17 mouse cellular contexts compared by ENCODE assay signal in the genomic region with DNA sequence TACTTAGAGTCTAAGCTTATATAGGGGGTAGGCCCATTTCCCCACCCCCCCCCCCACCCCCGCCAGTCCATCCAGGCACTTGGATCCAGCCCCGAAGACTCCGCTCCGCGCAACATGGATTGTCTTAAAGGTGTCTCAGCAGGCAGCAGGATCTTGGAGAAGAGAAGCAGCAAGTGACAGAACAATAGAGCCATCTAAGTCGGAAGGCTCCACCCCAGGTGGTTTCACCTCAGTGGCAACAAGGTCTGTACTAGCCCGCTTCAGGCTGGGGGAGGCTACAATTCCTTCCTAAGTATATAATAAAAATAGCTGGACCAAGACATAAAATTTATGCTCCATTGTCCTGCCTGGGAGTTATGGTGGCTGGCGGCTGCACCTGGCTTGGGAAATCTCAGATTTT. TPM values are rescaled to one million over a fixed set of nuclear protein-coding genes. Genes with fewer than 3 reads are reported as not detected.
"Had no signal": no experiment of that assay in that cellular context is flagged by ENCODE, and none has a peak within 500 bp of the region (broad histone marks: within the 10 kb centered on the region; RNA-seq: fewer than 3 reads in every experiment).

No protein-coding gene starts in this region.

- DNase-seq: lung, adult 18-20 months; lung, embryonic 14.5 days; lung, postnatal 14 days; lung, postnatal 36 days; right cerebral cortex, postnatal 14 days; thymus, adult 2 months; thymus, postnatal 25 days; thymus, postnatal 4 days had no signal

- H3K27me3 ChIP-seq: megakaryocyte, embryonic 14.5 days; midbrain, embryonic 13.5 days; midbrain, embryonic 15.5 days; neural tube, embryonic 12.5 days; stomach, embryonic 15.5 days had no signal

- H3K4me1 ChIP-seq: megakaryocyte, embryonic 14.5 days; midbrain, embryonic 13.5 days; midbrain, embryonic 15.5 days; neural tube, embryonic 12.5 days; stomach, embryonic 15.5 days had no signal

- H3K9ac ChIP-seq: lung, embryonic 14.5 days; midbrain, embryonic 13.5 days; midbrain, embryonic 15.5 days; neural tube, embryonic 12.5 days; stomach, embryonic 15.5 days had no signal

- ATAC-seq: midbrain, embryonic 13.5 days; midbrain, embryonic 15.5 days had no signal

- H3K27ac ChIP-seq: macrophage; midbrain, embryonic 13.5 days; midbrain, embryonic 15.5 days; neural tube, embryonic 12.5 days; stomach, embryonic 15.5 days; stomach, postnatal 0 days had no signal

- H3K4me2 ChIP-seq: lung, embryonic 14.5 days; midbrain, embryonic 11.5 days; midbrain, embryonic 13.5 days; midbrain, embryonic 15.5 days; neural tube, embryonic 12.5 days; stomach, embryonic 15.5 days had no signal

- H3K36me3 ChIP-seq: midbrain, embryonic 13.5 days; midbrain, embryonic 15.5 days; neural tube, embryonic 12.5 days; stomach, embryonic 15.5 days had no signal

- H3K9me3 ChIP-seq: midbrain, embryonic 15.5 days; neural tube, embryonic 12.5 days; stomach, embryonic 15.5 days had no signal

- H3K4me3 ChIP-seq: megakaryocyte, embryonic 14.5 days; midbrain, embryonic 13.5 days; midbrain, embryonic 15.5 days; neural tube, embryonic 12.5 days; stomach, embryonic 15.5 days had no signal

RNA-seq across cellular contexts. Expression of gene Zfp618, which starts 48.3 kb away (rescaled TPM):
- total RNA-seq: neutrophil, adult 5-6 weeks had no signal
- polyA plus RNA-seq: macrophage had no signal
